Mouse (Mus musculus) retina, embryonic 14.5 days (tissue): ENCODE data around the gene Pomt1.
"Not testable (repeated sequence)": the region's sequence is repeated elsewhere in the genome, so short reads cannot be mapped to it uniquely, and the experiment has no call there.

Experiments used
- DNase-seq: peaks from one replicate; pipeline ENCODE4 v3.0.0-alpha.2; 2015; ENCODE audit warnings: low spot score

The Pomt1 gene

DNA sequence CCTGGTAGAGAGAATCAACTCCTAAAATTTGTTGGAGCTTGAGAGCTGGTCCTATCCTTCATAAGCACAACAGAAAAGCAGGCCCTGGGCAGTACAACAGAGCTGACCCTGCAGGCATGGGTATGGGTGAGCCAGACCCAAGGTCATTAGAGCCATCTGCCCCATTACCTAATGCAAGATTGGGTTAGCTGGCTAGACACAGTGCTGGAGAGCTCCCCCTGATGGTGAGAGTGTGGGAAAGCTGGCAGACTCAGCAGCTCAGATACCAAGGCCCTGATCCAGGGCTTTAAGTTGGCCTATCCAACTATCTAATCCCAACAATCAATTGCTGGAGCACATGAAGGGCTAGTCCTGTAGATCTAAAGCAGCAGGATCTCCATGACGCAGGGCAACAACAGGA lies 46.3 kb downstream of the Pomt1 start:
- DNase-seq, result peak; percentile 82

DNA sequence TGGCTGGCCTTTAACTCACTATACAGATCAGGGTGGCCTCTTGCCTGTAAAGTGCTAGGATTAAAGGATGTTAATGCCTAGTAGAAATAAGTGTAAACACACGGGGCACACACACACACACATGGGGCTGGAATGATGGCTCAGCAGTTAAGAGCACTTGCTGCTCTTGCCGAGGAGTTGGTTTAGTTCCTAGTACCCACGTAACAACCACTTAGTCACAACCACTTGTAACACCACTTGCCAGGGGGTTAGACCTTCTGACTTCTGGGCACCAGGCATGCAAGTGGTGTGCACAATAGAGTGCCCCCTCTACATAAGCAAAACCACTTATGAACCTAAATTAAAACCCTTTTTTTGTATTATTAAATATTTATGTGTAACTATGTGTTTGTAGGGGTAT lies 47.6 kb downstream of the Pomt1 start:
- DNase-seq, result no peak

DNA sequence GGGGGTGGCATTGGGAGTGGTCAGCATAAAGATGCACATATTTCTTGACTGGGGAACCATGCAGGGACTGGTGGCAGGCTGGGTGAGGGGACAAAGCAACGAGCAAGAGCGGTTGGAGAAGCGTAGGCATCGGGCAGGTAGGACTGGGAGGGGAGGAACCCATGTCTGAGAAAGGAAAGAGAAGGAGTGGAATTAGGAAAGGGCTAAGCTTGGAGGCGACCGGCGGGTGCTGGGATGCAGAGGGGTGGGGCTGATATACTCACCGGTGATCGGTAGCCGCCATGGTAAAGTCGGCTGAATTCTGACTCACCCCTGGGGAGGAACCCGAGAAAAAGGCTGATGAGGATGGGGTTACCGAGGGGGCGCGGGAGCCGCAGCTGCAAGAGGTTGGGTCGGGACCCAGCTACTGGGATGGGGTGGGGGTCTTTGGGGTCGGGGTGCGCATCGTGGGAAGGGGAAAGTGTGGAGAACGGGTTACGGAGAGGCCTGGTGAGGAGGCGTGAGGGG lies 51.0 kb downstream of the Pomt1 start, which contains the start of gene Golga2:
Golga2 (plus strand) TSS at position 51 of the 507 bp plus-strand sequence.
- DNase-seq, result peak; percentile 15

DNA sequence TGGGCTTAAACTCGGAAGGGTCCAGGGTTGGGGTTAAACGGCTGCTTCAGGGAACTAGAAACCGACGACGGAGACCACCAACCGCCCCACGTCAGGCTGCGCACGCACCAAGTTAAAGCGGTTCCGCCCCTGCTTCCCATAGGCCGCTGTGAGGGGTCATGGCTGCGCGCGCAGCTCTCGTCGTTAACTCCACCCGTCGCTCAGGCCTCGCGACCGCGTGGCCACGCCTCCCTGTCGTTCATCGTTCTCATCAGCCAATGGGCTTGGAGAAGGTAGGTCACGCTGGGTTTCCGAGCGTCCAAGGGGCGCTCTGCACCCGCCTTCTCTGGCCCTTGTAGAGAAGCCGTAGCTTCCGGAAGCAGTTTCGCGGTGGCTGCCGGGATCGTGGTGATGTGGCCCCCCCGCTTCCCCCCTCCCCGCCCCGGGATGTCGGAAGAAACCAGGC lies 51.6 kb downstream of the Pomt1 start, which contains the start of gene Swi5:
Swi5 (minus strand) TSS at position 153 of the 445 bp plus-strand sequence.
- peak; percentile 100 for DNase-seq

DNA sequence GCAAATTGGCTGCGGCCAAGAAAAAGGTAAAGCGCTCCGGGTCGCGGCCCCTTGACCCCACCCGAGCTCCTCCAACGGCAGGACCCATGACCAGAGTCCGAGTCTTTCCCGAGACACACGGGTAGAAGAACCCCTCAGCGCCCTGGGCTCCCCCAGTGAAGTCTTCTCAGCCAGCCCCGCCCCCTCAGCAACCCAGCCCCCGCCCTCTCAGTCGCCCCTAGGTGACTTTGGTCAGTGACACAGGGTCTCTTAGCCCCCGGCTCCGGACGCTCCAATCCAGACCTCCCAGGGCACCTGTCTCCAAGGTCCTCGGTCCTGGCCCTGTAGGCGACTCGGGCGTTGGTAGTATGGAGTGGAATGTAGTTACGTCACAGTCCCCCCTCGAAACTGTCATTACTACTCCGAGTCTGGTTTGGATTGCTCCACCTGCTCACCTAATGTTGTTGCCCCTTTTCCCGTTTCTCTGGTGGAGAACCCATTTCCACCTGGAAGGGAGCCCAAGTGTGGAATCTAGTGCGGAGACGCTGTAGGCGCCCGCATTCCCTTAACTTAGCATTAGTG lies 52.1 kb downstream of the Pomt1 start:
- DNase-seq, result no peak

DNA sequence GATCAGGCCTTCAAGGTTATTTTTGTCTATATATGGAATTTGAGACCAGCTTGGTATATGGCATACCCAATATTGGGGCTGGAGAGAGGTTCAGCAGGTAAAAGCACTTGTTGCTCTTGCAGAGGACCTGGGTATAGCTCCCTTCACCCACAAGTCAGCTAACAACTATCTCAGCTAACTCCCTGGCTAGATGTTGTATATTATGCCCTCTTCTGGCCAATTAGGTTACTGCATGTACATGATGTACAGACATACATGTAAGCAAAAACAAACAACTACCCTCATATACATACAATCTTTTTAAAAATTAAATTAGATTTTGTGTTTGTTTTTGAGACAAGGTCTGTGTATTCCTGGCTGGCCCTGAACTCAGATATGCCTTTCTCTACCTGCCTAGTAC lies 53.2 kb downstream of the Pomt1 start:
- peak; percentile 65 for DNase-seq

DNA sequence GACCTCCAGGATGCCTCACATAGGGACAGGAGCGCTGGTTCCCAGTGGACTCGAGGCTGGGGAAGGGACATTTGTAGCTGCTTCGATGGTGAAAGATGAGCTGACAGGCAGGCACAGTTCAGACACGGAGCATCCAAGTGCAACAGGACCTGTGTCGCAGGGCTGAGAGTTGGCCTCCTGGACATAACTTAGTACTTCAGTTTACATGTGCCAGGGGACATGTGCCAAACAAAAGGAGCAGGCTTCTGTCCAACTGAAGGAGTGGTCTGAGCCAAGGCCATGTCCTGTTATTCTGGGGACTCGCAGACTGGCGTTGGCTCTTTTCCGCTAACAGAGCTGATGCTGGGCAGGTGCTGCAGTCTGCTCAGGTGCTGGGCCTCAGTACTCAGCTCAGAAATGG lies 58.0 kb downstream of the Pomt1 start:
- no peak for DNase-seq

DNA sequence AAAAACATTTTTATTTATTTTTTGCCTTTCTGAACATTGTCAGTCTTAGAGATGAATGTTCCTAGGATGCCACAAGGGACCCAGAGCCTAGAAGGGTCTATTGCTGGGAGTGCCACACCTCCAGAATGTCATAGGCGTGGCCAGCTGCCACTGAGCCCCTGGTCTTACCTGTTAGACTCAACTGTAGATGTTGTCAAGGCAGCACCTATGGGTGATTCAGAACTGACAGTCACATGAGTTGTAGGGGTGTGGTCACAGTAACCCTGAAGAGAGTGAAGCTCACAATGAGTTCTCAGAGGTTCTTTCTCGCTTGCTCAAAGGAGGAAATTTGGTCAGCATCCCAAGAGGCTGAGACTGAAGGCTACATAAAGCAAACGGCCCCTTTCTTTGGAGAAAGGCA lies 58.9 kb downstream of the Pomt1 start:
- no peak for DNase-seq

DNA sequence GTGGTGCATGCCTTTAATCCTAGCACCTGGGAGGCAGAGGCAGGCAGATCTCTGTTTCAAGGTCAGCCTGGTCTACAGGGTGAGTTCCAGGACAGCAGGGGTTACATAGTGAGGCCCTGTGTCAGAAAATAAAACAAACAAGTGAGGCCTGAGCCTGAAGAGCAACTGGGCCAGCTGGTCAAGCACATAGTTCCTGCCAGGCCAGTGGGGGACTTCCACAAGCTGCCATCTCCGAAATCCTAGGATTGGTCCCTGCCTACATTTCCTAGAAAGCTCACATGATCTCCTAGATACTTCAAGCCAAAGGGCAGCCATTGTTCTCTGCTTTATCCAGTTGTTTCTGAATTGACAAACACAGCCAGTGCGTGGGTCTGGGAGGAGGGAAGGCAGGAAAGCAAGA lies 59.5 kb downstream of the Pomt1 start:
- not testable (repeated sequence) for DNase-seq

DNA sequence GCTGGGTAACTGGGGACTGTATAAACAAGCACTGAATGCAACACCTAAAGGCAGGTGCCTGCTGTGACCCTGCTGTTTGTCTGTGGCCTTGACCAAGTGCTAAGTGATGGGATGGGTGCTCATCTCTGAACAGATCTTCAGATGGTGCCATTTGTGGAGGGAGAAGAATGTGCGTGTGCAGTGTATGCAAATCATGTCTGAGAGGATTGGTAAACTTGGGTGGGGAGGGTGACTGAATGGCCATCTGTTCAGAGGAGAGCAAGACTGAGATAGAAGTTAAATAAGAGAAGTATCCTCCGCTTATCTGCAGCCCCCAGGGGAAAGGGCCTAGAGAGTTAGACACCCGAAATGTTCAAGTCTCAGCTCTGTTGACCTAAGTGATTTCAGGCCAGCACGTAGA lies 63.1 kb downstream of the Pomt1 start:
- no peak for DNase-seq

DNA sequence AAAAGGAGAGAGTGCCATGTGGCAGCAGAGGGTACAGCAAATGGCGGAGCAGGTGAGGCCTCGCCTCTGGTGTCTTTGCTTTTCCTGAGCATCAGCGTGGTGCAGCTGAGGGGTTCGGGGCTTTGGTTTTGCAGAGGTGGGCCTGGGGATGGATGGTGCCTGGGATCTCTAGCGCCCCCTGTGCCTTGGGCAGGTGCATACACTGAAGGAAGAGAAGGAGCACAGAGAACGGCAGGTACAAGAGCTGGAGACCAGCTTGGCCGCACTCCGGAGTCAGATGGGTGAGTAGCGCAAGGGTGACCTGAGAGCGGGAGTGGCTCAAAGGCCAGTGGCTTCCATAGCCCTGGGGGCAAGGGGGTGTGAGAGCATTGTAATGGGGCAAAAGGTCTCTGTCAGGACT lies 66.6 kb downstream of the Pomt1 start:
- no peak for DNase-seq

DNA sequence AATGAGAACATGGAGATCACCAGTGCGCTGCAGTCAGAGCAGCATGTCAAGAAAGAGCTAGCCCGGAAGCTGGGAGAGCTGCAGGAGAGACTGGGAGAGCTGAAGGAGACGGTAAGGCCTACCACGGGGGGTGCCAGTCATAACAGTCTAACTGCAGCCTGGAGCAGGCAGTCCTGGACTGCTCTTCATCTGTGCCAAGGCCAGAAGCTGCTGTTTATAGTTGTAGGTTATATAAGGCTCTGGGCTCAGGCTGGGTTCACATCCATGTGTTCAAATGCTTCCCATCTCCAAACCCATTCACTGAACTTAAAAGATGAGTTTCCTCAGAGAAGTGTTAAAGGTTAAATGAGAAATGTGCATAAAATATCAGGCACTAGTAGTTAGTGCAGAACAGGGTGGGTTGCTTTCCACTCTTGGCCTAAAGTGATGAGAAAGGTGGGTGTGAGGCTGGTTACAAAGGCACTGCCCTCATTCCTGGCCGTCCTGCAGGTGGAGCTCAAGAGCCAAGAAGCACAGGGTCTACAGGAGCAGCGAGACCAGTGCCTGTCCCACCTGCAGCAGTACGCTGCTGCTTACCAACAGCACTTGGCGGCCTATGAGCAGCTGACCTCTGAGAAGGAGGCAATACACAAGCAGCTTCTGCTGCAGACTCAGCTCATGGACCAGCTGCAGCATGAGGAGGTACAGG lies 67.9 kb downstream of the Pomt1 start:
- DNase-seq, result peak; percentile 69
